In the genomic region with DNA sequence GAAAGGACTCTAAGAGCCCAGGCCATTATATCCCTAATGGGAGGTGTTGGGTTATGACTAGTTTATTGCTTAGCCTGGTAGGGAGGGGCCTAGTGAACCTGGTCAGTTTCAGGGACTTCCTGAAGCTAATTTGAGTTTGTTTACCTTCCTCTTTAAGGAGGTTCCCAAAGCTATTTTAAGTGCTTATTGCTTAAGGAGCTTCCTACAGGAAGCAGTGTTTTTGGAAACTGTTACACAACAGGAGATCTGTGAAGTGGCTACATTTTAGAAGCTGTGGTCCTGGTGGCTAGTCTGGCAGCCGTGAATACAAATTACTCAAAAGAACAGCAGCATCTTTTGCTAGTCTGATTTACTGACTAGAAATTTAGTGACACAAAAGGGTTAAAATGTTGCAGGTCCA, we compare ENCODE assay signal across 11 mouse cellular contexts. TPM values are rescaled to one million over a fixed set of nuclear protein-coding genes. Genes with fewer than 3 reads are reported as not detected.
A peak's percentile ranks its signal among the peaks of the same experiment; 100 is the strongest.
DNase-seq lines count a peak whose midpoint lies in the region; ATAC-seq and TF ChIP-seq lines count a peak whose summit lies in the region.
"Had no signal": no experiment of that assay in that cellular context is flagged by ENCODE, and none has a peak within 500 bp of the region (broad histone marks: within the 10 kb centered on the region; RNA-seq: fewer than 3 reads in every experiment).

No protein-coding gene starts in this region.

- TF ChIP-seq EP300 in heart, postnatal 0 days (IDR thresholded peaks at IDR 0.05; ENCODE audit: low read depth), result no peak

- no peak overlapping the region for H3K4me3 ChIP-seq in heart, postnatal 0 days (ENCODE audit: low read depth, low read length)
- peak overlapping the region; percentile 72 for H3K4me3 ChIP-seq in forebrain, embryonic 12.5 days (replicated peaks)
- H3K4me3 ChIP-seq in hindbrain, embryonic 15.5 days, result peak overlapping the region; percentile 75; the same call in 1 of the 2 replicates
- H3K4me3 ChIP-seq in neural tube, embryonic 12.5 days, result peak overlapping the region; percentile 79; the same call in 1 of the 2 replicates

- intact Hi-C loops in heart, postnatal 14 days (cut with DNase I), result loop anchor here (5.0 kb wide), 1 partner anchor 132 kb away; no protein-coding TSS in a partner anchor

- no peak overlapping the region for H3K4me2 ChIP-seq in heart, postnatal 0 days (ENCODE audit: low read depth, low read length)
- peak overlapping the region; percentile 83 for H3K4me2 ChIP-seq in forebrain, embryonic 12.5 days
- H3K4me2 ChIP-seq in hindbrain, embryonic 15.5 days, result peak overlapping the region; percentile 88
- H3K4me2 ChIP-seq in neural tube, embryonic 12.5 days (replicated peaks), result peak overlapping the region; percentile 93

- peaks cover 8% of the 10 kb centered on the region; the same call in 1 of the 2 replicates for H3K4me1 ChIP-seq in heart, postnatal 0 days (ENCODE audit: control insufficient read depth, insufficient read depth)
- H3K4me1 ChIP-seq in forebrain, embryonic 12.5 days, result peaks cover 20% of the 10 kb centered on the region
- H3K4me1 ChIP-seq in hindbrain, embryonic 15.5 days (replicated peaks), result peaks cover 18% of the 10 kb centered on the region
- peaks cover 24% of the 10 kb centered on the region for H3K4me1 ChIP-seq in neural tube, embryonic 12.5 days

- H3K9me3 ChIP-seq in heart, postnatal 0 days (replicated peaks; ENCODE audit: control insufficient read depth, low read length), result no peaks in the 10 kb centered on the region
- no peaks in the 10 kb centered on the region for H3K9me3 ChIP-seq in forebrain, embryonic 12.5 days
- H3K9me3 ChIP-seq in hindbrain, embryonic 15.5 days, result no peaks in the 10 kb centered on the region
- no peaks in the 10 kb centered on the region for H3K9me3 ChIP-seq in neural tube, embryonic 12.5 days

- no peaks in the 10 kb centered on the region for H3K27me3 ChIP-seq in heart, postnatal 0 days (ENCODE audit: control insufficient read depth, insufficient read depth, low read length)
- H3K27me3 ChIP-seq in forebrain, embryonic 12.5 days, result no peaks in the 10 kb centered on the region
- H3K27me3 ChIP-seq in hindbrain, embryonic 15.5 days, result no peaks in the 10 kb centered on the region
- H3K27me3 ChIP-seq in neural tube, embryonic 12.5 days (replicated peaks), result no peaks in the 10 kb centered on the region

- peak overlapping the region; percentile 79 for H3K27ac ChIP-seq in heart, postnatal 0 days (ENCODE audit: low read depth)
- no peak overlapping the region for H3K27ac ChIP-seq in forebrain, embryonic 12.5 days
- H3K27ac ChIP-seq in hindbrain, embryonic 15.5 days (replicated peaks), result no peak overlapping the region
- H3K27ac ChIP-seq in neural tube, embryonic 12.5 days, result no peak overlapping the region

- no peak overlapping the region for H3K9ac ChIP-seq in heart, postnatal 0 days (replicated peaks; ENCODE audit: low read depth, low read length)
- H3K9ac ChIP-seq in forebrain, embryonic 12.5 days, result no peak overlapping the region
- H3K9ac ChIP-seq in hindbrain, embryonic 15.5 days, result peak overlapping the region; percentile 21; the same call in 1 of the 2 replicates
- H3K9ac ChIP-seq in neural tube, embryonic 12.5 days, result 0 out of 2 replicates have a peak overlapping the region, but pooled peaks have one; percentile 61

- no peak for ATAC-seq in heart, postnatal 0 days (ENCODE audit: insufficient read depth, low read depth)
- no peak for ATAC-seq in forebrain, embryonic 12.5 days (ENCODE audit: low FRiP score)
- no peak for ATAC-seq in hindbrain, embryonic 15.5 days (ENCODE audit: low FRiP score, low read depth)
- no peak for ATAC-seq in neural tube, embryonic 12.5 days (ENCODE audit: low FRiP score, low read depth)

- 68% methylated on average over 1 of the region's 1 CpGs for WGBS in heart, postnatal 0 days
- WGBS in forebrain, embryonic 12.5 days, result 82% methylated on average over 1 of the region's 1 CpGs
- WGBS in hindbrain, embryonic 15.5 days, result 71% methylated on average over 1 of the region's 1 CpGs
- 82% methylated on average over 1 of the region's 1 CpGs for WGBS in neural tube, embryonic 12.5 days

- H3K36me3 ChIP-seq in heart, postnatal 0 days (replicated peaks; ENCODE audit: control insufficient read depth, insufficient read depth, low read length), result no peaks in the 10 kb centered on the region
- H3K36me3 ChIP-seq in forebrain, embryonic 12.5 days (replicated peaks), result no peaks in the 10 kb centered on the region
- H3K36me3 ChIP-seq in hindbrain, embryonic 15.5 days, result no peaks in the 10 kb centered on the region
- H3K36me3 ChIP-seq in neural tube, embryonic 12.5 days, result no peaks in the 10 kb centered on the region

- TF ChIP-seq CTCF in heart, postnatal 0 days (IDR thresholded peaks at IDR 0.05; ENCODE audit: low read depth), result no peak

- DNase-seq in heart, postnatal 0 days (ENCODE audit: low spot score), result no peak
- no peak for DNase-seq in heart, postnatal 14 days
- DNase-seq in cerebellum, adult 8-10 months, result no peak
- DNase-seq in spleen, postnatal 14 days (ENCODE audit: low spot score in 2 of 2), result no peak
- DNase-seq: cerebellum, postnatal 36 days; kidney, postnatal 25 days; right cerebral cortex, postnatal 14 days had no signal

RNA-seq across cellular contexts. Expression of a gene that starts 1.3 kb away (rescaled TPM):
- total RNA-seq in heart, postnatal 0 days (2014; rRNA removed; ENCODE audit: low replicate concordance), result 13.9 and 15.2 TPM in 2 replicates
- 12.9 and 13.9 TPM in 2 replicates for polyA plus RNA-seq in heart, postnatal 0 days (2015; fragmentation: Nextera tagmentation; extraction: Ambion mirVana)
- 10 to 100 TPM; 24.5 to 25.8 TPM for total RNA-seq in heart, postnatal 14 days (2021)
- 14.4 and 15.7 TPM in 2 replicates for polyA plus RNA-seq in forebrain, embryonic 12.5 days (2016; fragmentation: Nextera tagmentation; extraction: Ambion mirVana)
- 15.6 and 17.8 TPM in 2 replicates for polyA plus RNA-seq in hindbrain, embryonic 15.5 days (2015; fragmentation: Nextera tagmentation; extraction: Ambion mirVana)
- 12.6 and 13.2 TPM in 2 replicates for polyA plus RNA-seq in neural tube, embryonic 12.5 days (2016; fragmentation: Nextera tagmentation; extraction: Ambion mirVana)

RNA-seq across cellular contexts. Expression of a gene that starts 21.9 kb away (rescaled TPM):
- total RNA-seq in heart, postnatal 0 days (2014; rRNA removed; ENCODE audit: low replicate concordance), result 14.7 and 24.4 TPM in 2 replicates
- 38.7 and 40.0 TPM in 2 replicates for polyA plus RNA-seq in heart, postnatal 0 days (2015; fragmentation: Nextera tagmentation; extraction: Ambion mirVana)
- 10 to 100 TPM; 75.1 to 75.5 TPM for total RNA-seq in heart, postnatal 14 days (2021)
- 87.6 and 88.3 TPM in 2 replicates for polyA plus RNA-seq in forebrain, embryonic 12.5 days (2016; fragmentation: Nextera tagmentation; extraction: Ambion mirVana)
- 55.7 and 56.2 TPM in 2 replicates for polyA plus RNA-seq in hindbrain, embryonic 15.5 days (2015; fragmentation: Nextera tagmentation; extraction: Ambion mirVana)
- polyA plus RNA-seq in neural tube, embryonic 12.5 days (2016; fragmentation: Nextera tagmentation; extraction: Ambion mirVana), result 52.0 and 64.9 TPM in 2 replicates

RNA-seq across cellular contexts. Expression of a gene that starts 56.6 kb away (rescaled TPM):
- 0.12 TPM in 1 of 2 replicates, not detected in the other for total RNA-seq in heart, postnatal 0 days (2014; rRNA removed; ENCODE audit: low replicate concordance)
- polyA plus RNA-seq in heart, postnatal 0 days (2015; fragmentation: Nextera tagmentation; extraction: Ambion mirVana), result 0.23 and 0.45 TPM in 2 replicates
- under 1 TPM in 1 of 2 experiments, not detected in 1; 0.10 TPM for total RNA-seq in heart, postnatal 14 days (2021)
- polyA plus RNA-seq in forebrain, embryonic 12.5 days (2016; fragmentation: Nextera tagmentation; extraction: Ambion mirVana), result 0.15 TPM in 1 of 2 replicates, not detected in the other
- 0.30 and 0.34 TPM in 2 replicates for polyA plus RNA-seq in hindbrain, embryonic 15.5 days (2015; fragmentation: Nextera tagmentation; extraction: Ambion mirVana)
- polyA plus RNA-seq in neural tube, embryonic 12.5 days (2016; fragmentation: Nextera tagmentation; extraction: Ambion mirVana), result 0.13 TPM in 1 of 2 replicates, not detected in the other
- total RNA-seq: hematopoietic stem cell, adult 5-6 weeks had no signal

Comparison
In these comparisons a context has a peak if more than half of its experiments do, and no peak if none do; other contexts are left out.
1. H3K9ac ChIP-seq: peak in hindbrain, embryonic 15.5 days (single experiment) and neural tube, embryonic 12.5 days (single experiment); none in heart, postnatal 0 days (single experiment) and forebrain, embryonic 12.5 days (single experiment).